Mouse (Mus musculus): ENCODE measurements around the gene Lrrk2.

DNA sequence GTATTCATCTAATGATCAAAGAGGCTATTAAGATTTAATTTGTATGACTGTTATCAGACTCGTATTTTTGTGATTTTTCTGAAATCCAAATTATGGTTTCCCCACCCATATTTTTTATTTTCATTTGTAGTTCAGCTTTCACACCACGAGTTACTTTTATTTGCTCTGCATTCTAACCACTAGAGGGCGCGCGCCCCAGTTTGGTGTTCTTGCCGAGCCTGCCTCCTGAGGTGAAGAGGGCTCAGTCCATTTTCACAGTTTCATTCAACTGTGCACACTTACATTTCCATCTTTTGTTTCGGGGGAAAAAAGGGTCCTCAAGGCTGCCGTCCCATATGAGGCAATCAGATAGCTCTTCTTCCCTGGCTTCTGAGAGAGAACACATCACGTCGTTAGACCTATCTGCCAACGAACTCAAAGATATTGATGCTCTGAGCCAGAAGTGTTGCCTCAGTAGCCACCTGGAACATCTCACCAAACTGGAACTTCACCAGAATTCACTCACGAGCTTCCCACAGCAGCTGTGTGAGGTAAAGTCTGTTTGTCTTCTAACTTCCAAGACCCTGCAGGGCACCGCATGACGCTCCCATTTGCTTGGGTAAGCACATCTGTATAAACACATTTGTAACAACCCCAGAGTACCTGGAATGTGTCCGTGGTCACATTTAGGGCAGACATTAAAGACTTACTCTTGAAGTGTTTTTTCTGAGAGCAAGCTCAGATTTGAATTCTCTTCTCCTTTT, 64.0 kb downstream of the Lrrk2 start:
- TF ChIP-seq CTCF (IDR thresholded peaks at IDR 0.05; ENCODE audit: low read depth) = peak; percentile 77
- no peak for TF ChIP-seq EP300 (IDR thresholded peaks at IDR 0.05; ENCODE audit: low read depth)

Data from liver, embryonic 14.5 days (tissue).